Mouse (Mus musculus) liver, embryonic 14.5 days (tissue): ENCODE measurements at regions not wholly inside any gene's neighbourhood (a gene's known extent, or its start where the extent isn't known, plus 50 kb on each side); places are given as distances from the start of the nearest gene placed in this dataset.

Experiments used
- CTCF ChIP-seq: IDR thresholded peaks from 2 replicates; pipeline ENCODE4 v1.5.1; 2016; ENCODE audit warnings: antibody characterized with exemption, low read depth, control low read depth
- EP300 ChIP-seq: IDR thresholded peaks from 2 replicates; pipeline ENCODE4 v1.6.1; 2016; ENCODE audit warnings: antibody characterized with exemption, low read depth

DNA sequence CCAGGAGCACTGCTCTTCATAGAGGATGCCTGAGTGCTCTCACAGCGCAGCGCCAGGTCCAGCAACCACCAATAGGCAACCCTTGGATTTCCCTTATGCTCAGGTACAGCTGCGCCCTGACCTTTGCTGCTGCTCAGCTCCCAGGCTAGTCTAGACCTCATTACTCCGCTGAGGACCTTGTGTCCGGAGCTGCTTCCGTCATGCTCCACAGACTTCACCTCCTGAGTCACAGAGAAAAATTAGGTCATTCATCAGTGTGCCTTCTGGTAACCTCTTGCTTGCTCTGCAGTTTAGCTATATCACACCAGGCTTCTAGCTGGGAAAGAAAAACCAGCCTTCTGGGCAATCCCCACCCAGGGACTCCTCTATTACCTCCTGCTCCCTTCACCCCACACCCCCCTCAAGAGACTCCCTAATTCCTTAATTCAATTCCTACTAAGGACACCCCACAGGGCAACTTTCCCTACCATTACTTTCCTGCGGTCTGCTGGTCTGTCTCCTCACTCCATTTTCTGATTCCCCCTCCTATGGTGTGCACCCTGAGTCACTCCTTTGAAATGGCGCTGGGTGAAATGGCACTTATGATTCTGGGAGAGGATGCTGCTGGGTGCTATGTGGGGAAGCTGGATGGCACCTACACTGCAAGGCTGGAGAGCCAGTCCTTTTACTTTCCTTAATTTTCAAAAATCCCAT, 835.0 kb upstream of the Car8 start:
- TF ChIP-seq EP300 (no peak), CTCF (no peak)
